ENCODE assay signal across 25 mouse cellular contexts in the genomic region with DNA sequence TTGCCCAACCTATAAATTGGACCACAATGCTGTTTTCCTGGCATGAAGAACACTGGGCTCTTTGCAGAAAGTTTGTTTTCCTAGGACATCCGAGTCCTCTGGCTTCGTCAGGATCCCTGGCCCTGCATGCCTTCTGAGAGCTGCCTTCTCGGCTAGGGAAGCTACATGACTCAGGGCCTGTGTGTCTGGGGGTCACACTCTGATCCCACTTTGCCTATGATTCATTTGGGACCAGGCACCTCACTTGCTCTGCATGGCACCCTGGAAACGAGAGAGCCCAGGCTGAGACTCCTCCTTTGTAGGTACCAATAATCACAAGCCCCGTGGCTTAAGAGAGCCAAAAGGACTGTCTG.
"Had no signal": no experiment of that assay in that cellular context is flagged by ENCODE, and none has a peak within 500 bp of the region (broad histone marks: within the 10 kb centered on the region; RNA-seq: fewer than 3 reads in every experiment).

No protein-coding gene starts in this region.

- H3K9ac ChIP-seq: limb, embryonic 13.5 days; liver, embryonic 12.5 days; liver, embryonic 15.5 days; lung, embryonic 15.5 days; neural tube, embryonic 12.5 days; neural tube, embryonic 15.5 days had no signal

- H3K4me1 ChIP-seq: liver, embryonic 12.5 days; neural tube, embryonic 12.5 days; neural tube, embryonic 15.5 days had no signal

- H3K9me3 ChIP-seq: limb, embryonic 10.5 days; limb, embryonic 13.5 days; liver, embryonic 12.5 days; liver, embryonic 15.5 days; lung, embryonic 15.5 days; megakaryocyte, embryonic 14.5 days; midbrain, embryonic 10.5 days; neural tube, embryonic 12.5 days; neural tube, embryonic 15.5 days had no signal

- H3K4me2 ChIP-seq: limb, embryonic 13.5 days; liver, embryonic 12.5 days; liver, embryonic 15.5 days; lung, embryonic 15.5 days; neural tube, embryonic 12.5 days; neural tube, embryonic 15.5 days had no signal

- H3K27ac ChIP-seq: kidney, postnatal 0 days; limb, embryonic 10.5 days; limb, embryonic 13.5 days; liver, embryonic 12.5 days; liver, embryonic 15.5 days; lung, embryonic 15.5 days; midbrain, embryonic 10.5 days; neural tube, embryonic 12.5 days; neural tube, embryonic 15.5 days; stomach, postnatal 0 days had no signal

- H3K4me3 ChIP-seq: layer of hippocampus, adult 2 months; limb, embryonic 10.5 days; limb, embryonic 13.5 days; liver, embryonic 12.5 days; liver, embryonic 15.5 days; lung, embryonic 15.5 days; megakaryocyte, embryonic 14.5 days; midbrain, embryonic 10.5 days; neural tube, embryonic 12.5 days; neural tube, embryonic 15.5 days had no signal

- H3K36me3 ChIP-seq: limb, embryonic 10.5 days; limb, embryonic 13.5 days; liver, embryonic 12.5 days; liver, embryonic 15.5 days; lung, embryonic 15.5 days; midbrain, embryonic 10.5 days; neural tube, embryonic 12.5 days; neural tube, embryonic 15.5 days had no signal

- DNase-seq: kidney, postnatal 25 days; layer of hippocampus, adult 9-11 months; liver; lung, adult 18-20 months; lung, postnatal 10 days; lung, postnatal 36 days; midbrain, embryonic 14.5 days; right cerebral cortex, adult 18-20 months; right cerebral cortex, postnatal 14 days; right cerebral cortex, postnatal 4 days; thymus, adult 2 months; thymus, postnatal 14 days; thymus, postnatal 4 days had no signal

- ATAC-seq: liver, embryonic 12.5 days had no signal

- H3K27me3 ChIP-seq: limb, embryonic 13.5 days; liver, embryonic 12.5 days; liver, embryonic 15.5 days; lung, embryonic 15.5 days; neural tube, embryonic 12.5 days; neural tube, embryonic 15.5 days had no signal
